Mouse (Mus musculus): ENCODE data around the gene Armc9. TPM values are rescaled to one million over a fixed set of nuclear protein-coding genes. Genes with fewer than 3 reads are reported as not detected.

Armc9 gene
- total and polyA plus RNA-seq, 2 experiments from 2014 or later, result 1.5 to 5.1 TPM

- no peaks in the 10 kb centered on the region for H3K27me3 ChIP-seq (ENCODE audit: control insufficient read depth, insufficient read depth, low read length)
- 45% methylated on average over 7 of the region's 7 CpGs for WGBS
- H3K4me1 ChIP-seq (ENCODE audit: control insufficient read depth, insufficient read depth), result no peaks in the 10 kb centered on the region
- DNase-seq (ENCODE audit: low spot score) (no peak), ATAC-seq (ENCODE audit: insufficient read depth, low read depth) (no peak)
- H3K36me3 ChIP-seq (replicated peaks; ENCODE audit: control insufficient read depth, insufficient read depth, low read length), result no peaks in the 10 kb centered on the region
- H3K9ac ChIP-seq (replicated peaks; ENCODE audit: low read depth, low read length), result no peak overlapping the region
- TF ChIP-seq EP300 (IDR thresholded peaks at IDR 0.05; ENCODE audit: low read depth) (no peak), CTCF (IDR thresholded peaks at IDR 0.05; ENCODE audit: low read depth) (no peak)
- no peaks in the 10 kb centered on the region for H3K9me3 ChIP-seq (replicated peaks; ENCODE audit: control insufficient read depth, low read length)
- H3K27ac ChIP-seq (ENCODE audit: low read depth), result no peak overlapping the region
- no peak overlapping the region for H3K4me3 ChIP-seq (ENCODE audit: low read depth, low read length)
- H3K4me2 ChIP-seq (ENCODE audit: low read depth, low read length), result no peak overlapping the region
Measured at GRCm38 (mm10) chr1:86258171-86258824, 103.7 kb downstream of the Armc9 start.

GRCm38 (mm10) chr1:86263564-86264339, 109.2 kb downstream of the Armc9 start:
- WGBS, result 59% methylated on average over 7 of the region's 7 CpGs
- DNase-seq (ENCODE audit: low spot score) (no peak), ATAC-seq (ENCODE audit: insufficient read depth, low read depth) (no peak)

GRCm38 (mm10) chr1:86265060-86265459, 110.5 kb downstream of the Armc9 start:
- Histone ChIP-seq H3K4me2 (ENCODE audit: low read depth, low read length) (no peak overlapping the region), H3K36me3 (replicated peaks; ENCODE audit: control insufficient read depth, insufficient read depth, low read length) (no peaks in the 10 kb centered on the region), H3K9ac (replicated peaks; ENCODE audit: low read depth, low read length) (no peak overlapping the region), H3K27me3 (ENCODE audit: control insufficient read depth, insufficient read depth, low read length) (no peaks in the 10 kb centered on the region), H3K4me1 (ENCODE audit: control insufficient read depth, insufficient read depth) (no peaks in the 10 kb centered on the region; the same call in 1 of the 2 replicates), H3K4me3 (ENCODE audit: low read depth, low read length) (no peak overlapping the region), H3K27ac (ENCODE audit: low read depth) (no peak overlapping the region), H3K9me3 (replicated peaks; ENCODE audit: control insufficient read depth, low read length) (no peaks in the 10 kb centered on the region)
- no peak for DNase-seq (ENCODE audit: low spot score)
- TF ChIP-seq EP300 (IDR thresholded peaks at IDR 0.05; ENCODE audit: low read depth) (no peak), CTCF (IDR thresholded peaks at IDR 0.05; ENCODE audit: low read depth) (no peak)
- 41% methylated on average over 3 of the region's 3 CpGs for WGBS
- no peak for ATAC-seq (ENCODE audit: insufficient read depth, low read depth)

More at GRCm38 (mm10) chr1:86263564-86264339, 109.2 kb downstream of the Armc9 start:
- H3K4me3 ChIP-seq (ENCODE audit: low read depth, low read length), result no peak overlapping the region
- no peaks in the 10 kb centered on the region for H3K36me3 ChIP-seq (replicated peaks; ENCODE audit: control insufficient read depth, insufficient read depth, low read length)
- no peaks in the 10 kb centered on the region; the same call in 1 of the 2 replicates for H3K4me1 ChIP-seq (ENCODE audit: control insufficient read depth, insufficient read depth)
- no peaks in the 10 kb centered on the region for H3K27me3 ChIP-seq (ENCODE audit: control insufficient read depth, insufficient read depth, low read length)
- no peaks in the 10 kb centered on the region for H3K9me3 ChIP-seq (replicated peaks; ENCODE audit: control insufficient read depth, low read length)
- no peak for TF ChIP-seq CTCF (IDR thresholded peaks at IDR 0.05; ENCODE audit: low read depth)
- no peak for TF ChIP-seq EP300 (IDR thresholded peaks at IDR 0.05; ENCODE audit: low read depth)
- H3K9ac ChIP-seq (replicated peaks; ENCODE audit: low read depth, low read length), result no peak overlapping the region; the same call in 1 of the 2 replicates
- H3K27ac ChIP-seq (ENCODE audit: low read depth), result no peak overlapping the region
- H3K4me2 ChIP-seq (ENCODE audit: low read depth, low read length), result no peak overlapping the region

- no peaks in the 10 kb centered on the region for H3K27me3 ChIP-seq (ENCODE audit: control insufficient read depth, insufficient read depth, low read length)
- TF ChIP-seq CTCF (IDR thresholded peaks at IDR 0.05; ENCODE audit: low read depth), result no peak
- TF ChIP-seq EP300 (IDR thresholded peaks at IDR 0.05; ENCODE audit: low read depth), result no peak
- DNase-seq (ENCODE audit: low spot score), result no peak
Measured at GRCm38 (mm10) chr1:86268492-86269189, 114.1 kb downstream of the Armc9 start.

GRCm38 (mm10) chr1:86269190-86269508, 114.6 kb downstream of the Armc9 start:
- Histone ChIP-seq H3K36me3 (replicated peaks; ENCODE audit: control insufficient read depth, insufficient read depth, low read length) (no peaks in the 10 kb centered on the region), H3K27me3 (ENCODE audit: control insufficient read depth, insufficient read depth, low read length) (no peaks in the 10 kb centered on the region), H3K4me2 (ENCODE audit: low read depth, low read length) (no peak overlapping the region), H3K9me3 (replicated peaks; ENCODE audit: control insufficient read depth, low read length) (no peaks in the 10 kb centered on the region), H3K4me1 (ENCODE audit: control insufficient read depth, insufficient read depth) (no peaks in the 10 kb centered on the region), H3K27ac (ENCODE audit: low read depth) (no peak overlapping the region), H3K4me3 (ENCODE audit: low read depth, low read length) (no peak overlapping the region), H3K9ac (replicated peaks; ENCODE audit: low read depth, low read length) (no peak overlapping the region)
- no peak for DNase-seq (ENCODE audit: low spot score)
- 64% methylated on average over 4 of the region's 4 CpGs for WGBS
- TF ChIP-seq CTCF (IDR thresholded peaks at IDR 0.05; ENCODE audit: low read depth) (no peak), EP300 (IDR thresholded peaks at IDR 0.05; ENCODE audit: low read depth) (no peak)
- no peak for ATAC-seq (ENCODE audit: insufficient read depth, low read depth)

More at GRCm38 (mm10) chr1:86268492-86269189, 114.1 kb downstream of the Armc9 start:
- Histone ChIP-seq H3K4me3 (ENCODE audit: low read depth, low read length) (no peak overlapping the region), H3K27ac (ENCODE audit: low read depth) (no peak overlapping the region), H3K9me3 (replicated peaks; ENCODE audit: control insufficient read depth, low read length) (no peaks in the 10 kb centered on the region), H3K4me2 (ENCODE audit: low read depth, low read length) (no peak overlapping the region), H3K9ac (replicated peaks; ENCODE audit: low read depth, low read length) (no peak overlapping the region), H3K4me1 (ENCODE audit: control insufficient read depth, insufficient read depth) (no peaks in the 10 kb centered on the region; the same call in 1 of the 2 replicates), H3K36me3 (replicated peaks; ENCODE audit: control insufficient read depth, insufficient read depth, low read length) (no peaks in the 10 kb centered on the region)
- 83% methylated on average over 9 of the region's 9 CpGs for WGBS
- ATAC-seq (ENCODE audit: insufficient read depth, low read depth), result no peak
